Mouse (Mus musculus) embryonic facial prominence, embryonic 14.5 days (tissue): ENCODE measurements around the gene Pja2. TPM values are rescaled to one million over a fixed set of nuclear protein-coding genes. Genes with fewer than 3 reads are reported as not detected.
"Not testable (repeated sequence)": the region's sequence is repeated elsewhere in the genome, so short reads cannot be mapped to it uniquely, and the experiment has no call there.

Source experiments
- ATAC-seq: fragments of 200-750 bp; cut with Nextera tagmentation; 2 replicates; pipeline ENCODE4 v1.8.0; 2017; ENCODE audit warnings: low read depth, moderate number of reproducible peaks, moderate TSS enrichment
- DNase-seq: peaks from one replicate; pipeline ENCODE4 v3.0.0-alpha.2; 2015; ENCODE audit warnings: low spot score
- H3K27ac ChIP-seq: fragments of 300-500 bp; sonication (generic); replicated peaks from 2 replicates; pipeline ENCODE4 v1.5.1; 2014; ENCODE audit warnings: low read depth, mild to moderate bottlenecking, low read length, moderate library complexity
- H3K27me3 ChIP-seq: fragments of 300-500 bp; sonication (generic); replicated peaks from 2 replicates; pipeline ENCODE4 v1.6.1; 2014; ENCODE audit warnings: low read length; ENCODE audit not compliant: control insufficient read depth, insufficient read depth
- H3K36me3 ChIP-seq: fragments of 300-500 bp; sonication (generic); 2 replicates; pipeline ENCODE4 v1.6.1; 2014; ENCODE audit warnings: low read length, mixed read lengths; ENCODE audit not compliant: control insufficient read depth, insufficient read depth
- H3K4me1 ChIP-seq: fragments of 300-500 bp; sonication (generic); 2 replicates; pipeline ENCODE4 v1.6.1; 2014; ENCODE audit warnings: antibody characterized with exemption, low read length; ENCODE audit not compliant: control insufficient read depth, insufficient read depth
- H3K4me2 ChIP-seq: fragments of 300-500 bp; sonication (generic); 2 replicates; pipeline ENCODE4 v1.6.1; 2014; ENCODE audit warnings: low read depth, mild to moderate bottlenecking, low read length, moderate library complexity, mixed read lengths
- H3K4me3 ChIP-seq: fragments of 300-500 bp; sonication (generic); 2 replicates; pipeline ENCODE4 v1.5.1; 2014; ENCODE audit warnings: low read depth, mild to moderate bottlenecking, low read length
- H3K9ac ChIP-seq: fragments of 300-500 bp; sonication (generic); 2 replicates; pipeline ENCODE4 v1.6.1; 2014; ENCODE audit warnings: low read depth, mild to moderate bottlenecking, low read length, moderate library complexity, mixed read lengths
- H3K9me3 ChIP-seq: fragments of 300-500 bp; sonication (generic); 2 replicates; pipeline ENCODE4 v1.6.1; 2016; ENCODE audit warnings: low read length; ENCODE audit not compliant: control insufficient read depth
- WGBS: fragments of 180-500 bp; shearing (Covaris S2); extraction: QIAGEN DNeasy Blood & Tissue Kit; methylation state at CpG from one replicate; pipeline ENCODE4 v1.1.7; 2014; 5-methylcytosine and 5-hydroxymethylcytosine counted together
- polyA plus RNA-seq: library from polyadenylated mRNA; unstranded; fragments of >200 nt; fragmentation: Nextera tagmentation; extraction: Ambion mirVana; gene quantifications from 2 replicates; pipeline ENCODE4 v1.2.1, GENCODE M21; 2014

The Pja2 gene
- polyA plus RNA-seq, 1 experiment from 2014 or later: 102 TPM

- not testable (repeated sequence) for ATAC-seq, H3K27me3 ChIP-seq, DNase-seq, H3K4me2 ChIP-seq, H3K27ac ChIP-seq, H3K4me1 ChIP-seq, H3K9me3 ChIP-seq, H3K9ac ChIP-seq, H3K4me3 ChIP-seq
- peaks cover 24% of the 10 kb centered on the region for H3K36me3 ChIP-seq
- 80% methylated on average over 1 of the region's 1 CpGs for WGBS
Measured at GRCm38 (mm10) chr17:64314523-64314922, 17.2 kb downstream of the Pja2 start.

- 88% methylated on average over 5 of the region's 5 CpGs for WGBS
- DNase-seq (no peak), ATAC-seq (no peak)
Measured at GRCm38 (mm10) chr17:64297628-64298027, 34.1 kb downstream of the Pja2 start.

DNA sequence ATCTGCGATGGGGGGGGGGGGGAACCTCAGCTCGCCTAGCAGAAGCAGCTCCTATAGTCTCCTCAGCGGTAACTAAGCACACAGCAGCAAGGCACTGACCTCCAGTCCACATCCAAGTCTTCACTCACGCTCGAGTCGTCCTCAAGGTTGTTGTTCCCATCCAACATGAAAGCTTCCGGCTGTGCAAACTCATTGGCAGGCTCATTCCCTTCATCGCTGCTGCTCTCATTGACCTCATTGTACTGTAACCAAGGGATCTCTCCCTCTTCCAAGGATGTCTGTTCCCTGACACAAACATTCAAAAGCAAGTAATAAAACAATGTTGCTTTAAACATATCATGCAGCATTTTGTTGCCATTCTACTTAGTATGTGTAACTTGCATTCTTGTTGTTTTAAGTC, 39.0 kb downstream of the Pja2 start:
- Histone ChIP-seq H3K36me3 (peaks cover 63% of the 10 kb centered on the region), H3K4me2 (no peak overlapping the region), H3K4me1 (no peaks in the 10 kb centered on the region), H3K27me3 (no peaks in the 10 kb centered on the region), H3K27ac (no peak overlapping the region), H3K9me3 (no peaks in the 10 kb centered on the region), H3K4me3 (no peak overlapping the region), H3K9ac (no peak overlapping the region)
- ATAC-seq (no peak), DNase-seq (no peak)
- 90% methylated on average over 8 of the region's 8 CpGs for WGBS

More at GRCm38 (mm10) chr17:64297628-64298027, 34.1 kb downstream of the Pja2 start:
- Histone ChIP-seq H3K9me3 (peaks cover 2% of the 10 kb centered on the region; the same call in 1 of the 2 replicates), H3K27me3 (no peaks in the 10 kb centered on the region), H3K4me1 (no peaks in the 10 kb centered on the region), H3K9ac (no peak overlapping the region), H3K4me3 (no peak overlapping the region), H3K27ac (no peak overlapping the region), H3K36me3 (peaks cover 36% of the 10 kb centered on the region), H3K4me2 (no peak overlapping the region)

DNA sequence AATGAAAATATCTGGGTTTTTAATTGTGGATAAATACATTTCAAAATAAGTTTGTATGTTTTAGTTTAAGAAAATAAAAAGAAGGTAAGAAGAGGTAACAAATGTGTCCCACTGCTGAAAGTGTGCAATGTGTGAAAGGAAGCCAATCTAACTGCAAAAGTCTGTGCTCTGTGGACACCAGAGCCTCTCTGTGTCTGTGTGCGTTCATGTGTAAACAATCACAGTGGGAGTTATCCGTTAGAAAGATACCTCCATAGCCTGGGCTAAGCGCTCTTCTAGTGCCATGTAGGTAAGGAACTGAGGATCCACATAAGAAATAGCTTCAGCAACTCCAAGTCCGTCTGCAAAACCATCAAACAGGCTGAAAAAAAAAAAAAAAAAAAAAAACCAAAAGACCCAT, 42.0 kb downstream of the Pja2 start:
- Histone ChIP-seq H3K9me3 (no peaks in the 10 kb centered on the region), H3K27ac (no peak overlapping the region), H3K27me3 (no peaks in the 10 kb centered on the region), H3K4me1 (no peaks in the 10 kb centered on the region), H3K4me3 (no peak overlapping the region), H3K4me2 (no peak overlapping the region), H3K36me3 (peaks cover 85% of the 10 kb centered on the region), H3K9ac (no peak overlapping the region)
- WGBS: 77% methylated on average over 4 of the region's 4 CpGs
- ATAC-seq: no peak
- no peak for DNase-seq

- Histone ChIP-seq H3K4me1 (no peaks in the 10 kb centered on the region), H3K4me3 (no peak overlapping the region), H3K27me3 (no peaks in the 10 kb centered on the region), H3K36me3 (peaks cover 89% of the 10 kb centered on the region), H3K27ac (no peak overlapping the region), H3K9ac (no peak overlapping the region), H3K9me3 (no peaks in the 10 kb centered on the region), H3K4me2 (no peak overlapping the region)
- WGBS: 90% methylated on average over 7 of the region's 7 CpGs
- ATAC-seq (no peak), DNase-seq (no peak)
Measured at GRCm38 (mm10) chr17:64288000-64288399, 43.7 kb downstream of the Pja2 start.

DNA sequence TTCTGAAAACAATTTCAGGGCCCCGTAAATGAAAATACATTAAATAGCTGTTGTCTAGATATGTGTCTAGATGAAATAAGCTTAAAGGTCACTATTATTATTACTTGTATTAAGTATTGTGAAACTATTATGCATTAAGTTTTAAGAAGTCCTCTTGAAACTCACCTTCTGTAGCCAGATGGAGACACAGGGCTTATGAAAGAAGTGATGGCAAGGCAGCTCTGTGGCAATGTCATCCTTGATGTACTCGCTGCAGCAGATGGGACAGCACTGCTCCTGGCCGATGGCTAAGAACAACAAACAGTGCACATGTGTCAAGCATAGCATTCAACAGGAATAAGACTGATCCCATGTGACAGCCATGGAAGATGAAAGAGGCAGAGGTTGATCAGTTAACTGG, 44.9 kb downstream of the Pja2 start:
- Histone ChIP-seq H3K27me3 (no peaks in the 10 kb centered on the region), H3K36me3 (peaks cover 91% of the 10 kb centered on the region), H3K4me3 (no peak overlapping the region), H3K9ac (no peak overlapping the region), H3K4me2 (no peak overlapping the region), H3K4me1 (no peaks in the 10 kb centered on the region), H3K9me3 (no peaks in the 10 kb centered on the region), H3K27ac (no peak overlapping the region)
- 76% methylated on average over 3 of the region's 3 CpGs for WGBS
- ATAC-seq: no peak
- no peak for DNase-seq

DNA sequence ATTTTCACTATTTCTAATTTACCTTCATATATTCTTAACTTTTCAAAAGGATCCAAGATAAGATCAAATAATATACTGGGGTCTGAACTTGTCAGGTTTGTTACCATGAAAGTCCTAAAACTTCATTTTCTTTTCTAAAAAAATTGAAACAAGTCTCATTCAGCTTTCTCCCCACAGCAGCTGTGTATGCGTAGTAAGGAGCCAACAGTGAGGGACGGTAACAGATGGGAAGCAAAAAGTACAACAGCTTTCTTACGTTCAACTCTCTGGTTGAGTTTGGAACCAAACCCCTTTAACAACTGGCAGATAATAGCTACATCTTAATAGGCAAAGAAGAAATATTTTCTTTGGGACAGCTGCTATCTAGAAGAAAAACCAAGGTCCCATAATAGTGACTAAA, 50.3 kb downstream of the Pja2 start:
- H3K27me3 ChIP-seq, H3K27ac ChIP-seq, H3K9ac ChIP-seq, H3K4me2 ChIP-seq, H3K4me1 ChIP-seq, ATAC-seq, H3K4me3 ChIP-seq, H3K9me3 ChIP-seq: not testable (repeated sequence)
- DNase-seq: peak; percentile 61
- H3K36me3 ChIP-seq: peaks cover 67% of the 10 kb centered on the region
- 81% methylated on average over 3 of the region's 3 CpGs for WGBS

- no peak overlapping the region for H3K27ac ChIP-seq
- DNase-seq: peak; percentile 16
- H3K4me3 ChIP-seq: no peak overlapping the region
- WGBS: 57% methylated on average over 9 of the region's 9 CpGs
- H3K4me1 ChIP-seq: no peaks in the 10 kb centered on the region
- peaks cover 31% of the 10 kb centered on the region for H3K36me3 ChIP-seq
- ATAC-seq: no peak
- no peaks in the 10 kb centered on the region for H3K9me3 ChIP-seq
- no peaks in the 10 kb centered on the region for H3K27me3 ChIP-seq
- no peak overlapping the region for H3K4me2 ChIP-seq
- no peak overlapping the region for H3K9ac ChIP-seq
Measured at GRCm38 (mm10) chr17:64277649-64278212, 54.0 kb downstream of the Pja2 start.

- Histone ChIP-seq H3K4me3 (no peak overlapping the region), H3K4me1 (no peaks in the 10 kb centered on the region), H3K9ac (no peak overlapping the region), H3K27ac (no peak overlapping the region), H3K9me3 (no peaks in the 10 kb centered on the region), H3K4me2 (no peak overlapping the region), H3K27me3 (no peaks in the 10 kb centered on the region), H3K36me3 (peaks cover 26% of the 10 kb centered on the region)
- no peak for ATAC-seq
- 81% methylated on average over 5 of the region's 5 CpGs for WGBS
- no peak for DNase-seq
Measured at GRCm38 (mm10) chr17:64276666-64277065, 55.0 kb downstream of the Pja2 start.
